Mouse (Mus musculus) megakaryocyte, adult 5-6 weeks (primary cell): ENCODE measurements around the gene Phc2. TPM values are rescaled to one million over a fixed set of nuclear protein-coding genes. Genes with fewer than 3 reads are reported as not detected.

Experiments used
- ATAC-seq: 2 replicates; pipeline ENCODE4 v1.8.0; 2016; ENCODE audit warnings: mild to moderate bottlenecking, inconsistent platforms; ENCODE audit not compliant: poor library complexity, severe bottlenecking
- total RNA-seq, 2 experiments: library from RNA; stranded (forward) in 1 of 2; stranded (reverse) in 1 of 2; fragments of 153-499, 151-499 nt in 1 of 2; fragments of 221-1000, 200-1000 nt in 1 of 2; gene quantifications; 2 replicates each; pipeline versions ENCODE4 v1.2.3 to v1.2.4; 2015 to 2017

The Phc2 gene
- total RNA-seq, 2 experiments from 2014 or later: 18.8 to 34.1 TPM

- ATAC-seq: no peak
Observed at GRCm38 (mm10) chr4:128769569-128770355, 115.3 kb downstream of the Phc2 start.

GRCm38 (mm10) chr4:128770698-128771097, 116.2 kb downstream of the Phc2 start:
- no peak for ATAC-seq

GRCm38 (mm10) chr4:128773820-128774219, 119.3 kb downstream of the Phc2 start:
- no peak for ATAC-seq

- ATAC-seq: peak; percentile 63
Observed at GRCm38 (mm10) chr4:128774467-128774866, 120.0 kb downstream of the Phc2 start.

GRCm38 (mm10) chr4:128776568-128777289, 122.2 kb downstream of the Phc2 start:
- ATAC-seq: peak; percentile 84

GRCm38 (mm10) chr4:128777593-128777992, 123.1 kb downstream of the Phc2 start:
- no peak for ATAC-seq

GRCm38 (mm10) chr4:128782037-128782436, 127.5 kb downstream of the Phc2 start:
- ATAC-seq: no peak

GRCm38 (mm10) chr4:128782645-128783044, 128.1 kb downstream of the Phc2 start:
- no peak for ATAC-seq

GRCm38 (mm10) chr4:128784950-128785631, 130.6 kb downstream of the Phc2 start:
- ATAC-seq: no peak

- ATAC-seq: no peak
Observed at GRCm38 (mm10) chr4:128785921-128786654, 131.6 kb downstream of the Phc2 start.

- no peak for ATAC-seq
Observed at GRCm38 (mm10) chr4:128787023-128787939, 132.8 kb downstream of the Phc2 start.

GRCm38 (mm10) chr4:128788108-128788507, 133.6 kb downstream of the Phc2 start:
- no peak for ATAC-seq

- ATAC-seq: no peak
Observed at GRCm38 (mm10) chr4:128789646-128790045, 135.1 kb downstream of the Phc2 start.

GRCm38 (mm10) chr4:128793710-128794109, 139.2 kb downstream of the Phc2 start:
- ATAC-seq: no peak

- ATAC-seq: no peak
Observed at GRCm38 (mm10) chr4:128794198-128794597, 139.7 kb downstream of the Phc2 start.

- no peak for ATAC-seq
Observed at GRCm38 (mm10) chr4:128795596-128795995, 141.1 kb downstream of the Phc2 start.

GRCm38 (mm10) chr4:128796788-128797187, 142.3 kb downstream of the Phc2 start:
- ATAC-seq: 0 out of 2 replicates have a peak, but pooled peaks have one; percentile 9

GRCm38 (mm10) chr4:128801675-128802465, 147.4 kb downstream of the Phc2 start:
- ATAC-seq: no peak
